Comparison of ENCODE assay signal across 8 mouse cellular contexts in genomic region chr2:120850424-120851082, GRCm38 (mm10). TPM values are rescaled to one million over a fixed set of nuclear protein-coding genes. Genes with fewer than 3 reads are reported as not detected.
DNase-seq lines count a peak whose midpoint lies in the region; ATAC-seq and TF ChIP-seq lines count a peak whose summit lies in the region.

Gene Ttbk2 (minus strand): TSS chr2:120850604.

- H3K4me3 ChIP-seq in MEL (ENCODE audit: control insufficient read depth in 1 of 2, insufficient read depth in 1 of 2, low read depth in 2 of 2, low read length in 2 of 2) = peak within 1 kb of the TSS; percentile 95 to 99
- peak within 1 kb of the TSS; percentile 67 for H3K4me3 ChIP-seq in cerebellum, adult 2 months (replicated peaks; ENCODE audit: insufficient read depth, low read depth, low read length)
- peak within 1 kb of the TSS; percentile 94 for H3K4me3 ChIP-seq in forebrain, postnatal 0 days (ENCODE audit: low read depth, low read length)
- H3K4me3 ChIP-seq in lung, embryonic 15.5 days = peak within 1 kb of the TSS; percentile 81

- no peak for TF ChIP-seq EP300 in MEL (IDR thresholded peaks at IDR 0.05; ENCODE audit: low read depth in 1 of 2, low read length in 2 of 2)

- ATAC-seq in forebrain, postnatal 0 days = peak; percentile 99
- ATAC-seq in lung, embryonic 15.5 days (ENCODE audit: borderline replicate concordance, extremely low read depth, low FRiP score, low TSS enrichment) = peak; percentile 100

- peaks cover 8 to 16% of the 10 kb centered on the region in 2 experiments; a peak in 3 of 4 replicates for H3K4me1 ChIP-seq in MEL (ENCODE audit: control insufficient read depth in 1 of 2, insufficient read depth in 2 of 2, low read length in 2 of 2)
- H3K4me1 ChIP-seq in cerebellum, adult 2 months (ENCODE audit: control insufficient read depth, insufficient read depth, low read length) = no peaks in the 10 kb centered on the region
- peaks cover 14% of the 10 kb centered on the region for H3K4me1 ChIP-seq in forebrain, postnatal 0 days (ENCODE audit: insufficient read depth)
- peaks cover 5% of the 10 kb centered on the region for H3K4me1 ChIP-seq in lung, embryonic 15.5 days

- TF ChIP-seq CTCF in MEL (IDR thresholded peaks at IDR 0.05 in 2 of 3, conservative IDR thresholded peaks at IDR 0.05 in 1 of 3; ENCODE audit: control insufficient read depth in 1 of 3, insufficient read depth in 1 of 3, low read depth in 2 of 3, low read length in 3 of 3, poor library complexity in 1 of 3, severe bottlenecking in 1 of 3) = no peak
- no peak for TF ChIP-seq CTCF in cerebellum, adult 2 months (IDR thresholded peaks at IDR 0.05; ENCODE audit: borderline replicate concordance, insufficient read depth, low read depth, low read length)
- TF ChIP-seq CTCF in forebrain, postnatal 0 days (IDR thresholded peaks at IDR 0.05; ENCODE audit: low read depth) = peak; percentile 57

- H3K36me3 ChIP-seq in MEL (ENCODE audit: control insufficient read depth in 1 of 2, insufficient read depth in 2 of 2, low read length in 2 of 2) = peaks cover 0 to 7% of the 10 kb centered on the region in 2 experiments; a peak in 2 of 4 replicates
- no peaks in the 10 kb centered on the region for H3K36me3 ChIP-seq in forebrain, postnatal 0 days (ENCODE audit: insufficient read depth)
- H3K36me3 ChIP-seq in lung, embryonic 15.5 days = no peaks in the 10 kb centered on the region

- H3K9ac ChIP-seq in MEL (ENCODE audit: control insufficient read depth, low read depth, low read length, poor library complexity, severe bottlenecking) = peak within 1 kb of the TSS; percentile 80
- H3K9ac ChIP-seq in forebrain, postnatal 0 days = peak within 1 kb of the TSS; percentile 85
- peak within 1 kb of the TSS; percentile 69 for H3K9ac ChIP-seq in lung, embryonic 15.5 days

- no peaks in the 10 kb centered on the region for H3K27me3 ChIP-seq in MEL (ENCODE audit: control insufficient read depth in 1 of 2, insufficient read depth in 2 of 2, low read length in 2 of 2)
- H3K27me3 ChIP-seq in cerebellum, adult 2 months (ENCODE audit: control insufficient read depth, insufficient read depth, low read length) = no peaks in the 10 kb centered on the region
- H3K27me3 ChIP-seq in forebrain, postnatal 0 days (ENCODE audit: insufficient read depth, low read length) = no peaks in the 10 kb centered on the region
- no peaks in the 10 kb centered on the region for H3K27me3 ChIP-seq in lung, embryonic 15.5 days

- peak; percentile 97 for DNase-seq in MEL (ENCODE audit: low read depth, low spot score)
- DNase-seq in cerebellum, adult 2 months = peak; percentile 99 to 100
- DNase-seq in forebrain, postnatal 0 days = peak; percentile 99
- peak; percentile 99 for DNase-seq in heart, postnatal 4 days
- peak; percentile 98 for DNase-seq in layer of hippocampus, adult 8-10 months (ENCODE audit: low spot score in 2 of 2)
- peak; percentile 96 for DNase-seq in ovary, adult 18-20 months (ENCODE audit: low spot score)
- peak; percentile 96 for DNase-seq in thymus, postnatal 0 days (ENCODE audit: low spot score)

- H3K9me3 ChIP-seq in MEL (replicated peaks; ENCODE audit: insufficient read depth, low read length) = no peaks in the 10 kb centered on the region
- no peaks in the 10 kb centered on the region for H3K9me3 ChIP-seq in forebrain, postnatal 0 days (ENCODE audit: low read length)
- no peaks in the 10 kb centered on the region for H3K9me3 ChIP-seq in lung, embryonic 15.5 days

- TF ChIP-seq POLR2A in MEL (IDR thresholded peaks at IDR 0.05; ENCODE audit: control insufficient read depth in 1 of 2, insufficient read depth in 1 of 2, low read depth in 1 of 2, low read length in 2 of 2, poor library complexity in 1 of 2) = peak; percentile 44 to 67; a peak in 2 of 4 replicates
- TF ChIP-seq POLR2A in cerebellum, adult 2 months (IDR thresholded peaks at IDR 0.05; ENCODE audit: borderline replicate concordance, insufficient read depth, low read length) = peak; percentile 84

- peak within 1 kb of the TSS; percentile 30 for H3K27ac ChIP-seq in MEL (ENCODE audit: control insufficient read depth, low read depth, low read length)
- H3K27ac ChIP-seq in cerebellum, adult 2 months (ENCODE audit: insufficient read depth, low read length) = peak within 1 kb of the TSS; percentile 42
- peak within 1 kb of the TSS; percentile 90 for H3K27ac ChIP-seq in forebrain, postnatal 0 days (ENCODE audit: low read depth, low read length)
- peak within 1 kb of the TSS; percentile 30; the same call in 1 of the 2 replicates for H3K27ac ChIP-seq in lung, embryonic 15.5 days

- no peak for TF ChIP-seq RAD21 in MEL (IDR thresholded peaks at IDR 0.05; ENCODE audit: low read depth, low read length)

- peak within 1 kb of the TSS; percentile 66 for H3K4me2 ChIP-seq in forebrain, postnatal 0 days (ENCODE audit: low read depth)
- H3K4me2 ChIP-seq in lung, embryonic 15.5 days = peak within 1 kb of the TSS; percentile 85

- peaks cover 5% of the 10 kb centered on the region for H3K79me2 ChIP-seq in MEL (ENCODE audit: control insufficient read depth, insufficient read depth, low read length, poor library complexity)

- WGBS in cerebellum, adult 2 months = under 1% methylated on average over 39 of the region's 39 CpGs
- WGBS in forebrain, postnatal 0 days = 1% methylated on average over 39 of the region's 39 CpGs
- under 1% methylated on average over 39 of the region's 39 CpGs for WGBS in lung, embryonic 15.5 days

TF ChIP-seq in MEL, 35 proteins besides CTCF, POLR2A, EP300 and RAD21:
- TF ChIP-seq RCOR1 (IDR thresholded peaks at IDR 0.05; ENCODE audit: low read depth, low read length) = peak; percentile 8; the same call in 1 of the 2 replicates
- TF ChIP-seq SIN3A (IDR thresholded peaks at IDR 0.05; ENCODE audit: low read length) = peak; percentile 74
- TF ChIP-seq POLR2AphosphoS2 (IDR thresholded peaks at IDR 0.05; ENCODE audit: low read length) = peak; percentile 41; the same call in 1 of the 2 replicates
- TF ChIP-seq ZNF384 (IDR thresholded peaks at IDR 0.05; ENCODE audit: low read depth, low read length) = no peak
- TF ChIP-seq HCFC1 (IDR thresholded peaks at IDR 0.05; ENCODE audit: low read depth, low read length) = peak; percentile 98
- TF ChIP-seq USF2 (IDR thresholded peaks at IDR 0.05; ENCODE audit: borderline replicate concordance in 1 of 2, insufficient read depth in 1 of 2, low read depth in 1 of 2, low read length in 2 of 2) = no peak
- TF ChIP-seq ZKSCAN1 (IDR thresholded peaks at IDR 0.05; ENCODE audit: low read depth, low read length) = no peak
- peak; percentile 87 for TF ChIP-seq CHD2 (IDR thresholded peaks at IDR 0.05; ENCODE audit: low read length)
- no peak for TF ChIP-seq BHLHE40 (IDR thresholded peaks at IDR 0.05; ENCODE audit: borderline replicate concordance, low read depth, low read length)
- peak; percentile 83 for TF ChIP-seq MAZ (IDR thresholded peaks at IDR 0.05; ENCODE audit: low read depth, low read length)
- TF ChIP-seq MYC (IDR thresholded peaks at IDR 0.05; ENCODE audit: low read depth, low read length) = peak; percentile 61; the same call in 1 of the 2 replicates
- no peak for TF ChIP-seq GATA1 (IDR thresholded peaks at IDR 0.05; ENCODE audit: low read depth, low read length)
- peak; percentile 73; the same call in 1 of the 2 replicates for TF ChIP-seq ELF1 (IDR thresholded peaks at IDR 0.05; ENCODE audit: low read depth, low read length)
- TF ChIP-seq GABPA (IDR thresholded peaks at IDR 0.05; ENCODE audit: low read depth, low read length) = no peak
- peak; percentile 88 for TF ChIP-seq KAT2A (conservative IDR thresholded peaks at IDR 0.05; ENCODE audit: low read depth, low read length)
- no peak for TF ChIP-seq TAL1 (IDR thresholded peaks at IDR 0.05; ENCODE audit: low read length)
- TF ChIP-seq USF1 (IDR thresholded peaks at IDR 0.05; ENCODE audit: low read depth, low read length) = peak; percentile 50
- peak; percentile 89 for TF ChIP-seq NRF1 (IDR thresholded peaks at IDR 0.05; ENCODE audit: insufficient read depth, low read depth, low read length, poor library complexity, severe bottlenecking)
- TF ChIP-seq NELFE (IDR thresholded peaks at IDR 0.05; ENCODE audit: low read depth, low read length) = peak; percentile 49; the same call in 1 of the 2 replicates
- TF ChIP-seq MXI1 (IDR thresholded peaks at IDR 0.05; ENCODE audit: low read depth, low read length) = peak; percentile 69
- TF ChIP-seq CHD1 (IDR thresholded peaks at IDR 0.05; ENCODE audit: low read depth, low read length) = no peak
- TF ChIP-seq MYB (IDR thresholded peaks at IDR 0.05; ENCODE audit: low read depth, low read length) = peak; percentile 26; the same call in 1 of the 2 replicates
- 0 out of 2 replicates have a peak, but pooled peaks have one; percentile 9 for TF ChIP-seq ETS1 (IDR thresholded peaks at IDR 0.05; ENCODE audit: low read depth, low read length)
- 0 out of 2 replicates have a peak, but pooled peaks have one; percentile 51 for TF ChIP-seq E2F4 (IDR thresholded peaks at IDR 0.05; ENCODE audit: borderline replicate concordance, low read depth, low read length)
- TF ChIP-seq MAX (IDR thresholded peaks at IDR 0.05; ENCODE audit: low read length) = peak; percentile 14; the same call in 1 of the 2 replicates
- TF ChIP-seq ZMIZ1 (IDR thresholded peaks at IDR 0.05; ENCODE audit: low read depth, low read length) = peak; percentile 31; the same call in 1 of the 2 replicates
- TF ChIP-seq TBP (IDR thresholded peaks at IDR 0.05; ENCODE audit: low read depth, low read length) = peak; percentile 44; the same call in 1 of the 2 replicates
- TF ChIP-seq ZC3H11A (IDR thresholded peaks at IDR 0.05; ENCODE audit: low read depth, low read length) = no peak

RNA-seq across cellular contexts. Expression of gene Ttbk2, which starts in this region (rescaled TPM):
- total RNA-seq in MEL (2012; rRNA removed) = 2.1 and 2.6 TPM in 2 replicates
- polyA plus RNA-seq in MEL (2012; ENCODE audit: insufficient read depth in 1 of 2, insufficient read length in 2 of 2, low read depth in 1 of 2, low replicate concordance in 2 of 2, missing spikeins in 1 of 2) = 1 to 10 TPM in 1 of 2 experiments, not detected in 1; 3.0 TPM
- 31.7 and 32.5 TPM in 2 replicates for polyA plus RNA-seq in cerebellum, adult 2 months (2012; rRNA removed)
- total RNA-seq in forebrain, postnatal 0 days (2014; rRNA removed) = 48.3 and 59.1 TPM in 2 replicates
- polyA plus RNA-seq in forebrain, postnatal 0 days (2015; fragmentation: Nextera tagmentation; extraction: Ambion mirVana) = 4.4 and 7.4 TPM in 2 replicates
- total RNA-seq in heart, postnatal 4 days (2021) = 10 to 100 TPM; 17.2 to 18.3 TPM
- total RNA-seq in layer of hippocampus, adult 8-10 months (2022) = 10 to 100 TPM; 63.7 to 77.3 (median 72.4) TPM
- 2.8 and 3.8 TPM in 2 replicates for polyA plus RNA-seq in lung, embryonic 15.5 days (2015; fragmentation: Nextera tagmentation; extraction: Ambion mirVana)
- polyA plus RNA-seq in thymus, postnatal 0 days (2015; fragmentation: Nextera tagmentation; extraction: Ambion mirVana) = 2.7 and 3.7 TPM in 2 replicates

Comparison
In these comparisons a context has a peak if more than half of its experiments do, and no peak if none do; other contexts are left out.
1. Peak in every context shown above with its lines: DNase-seq, ATAC-seq, H3K4me3 ChIP-seq and H3K27ac ChIP-seq.
2. H3K27ac ChIP-seq: peak in every context shown above with its lines; median percentile 90 in forebrain, postnatal 0 days; 42 in cerebellum, adult 2 months; 30 in MEL; 30 in lung, embryonic 15.5 days.